Comparison of ENCODE assay signal across 31 mouse cellular contexts in genomic region chr10:23949508-23950005, GRCm38 (mm10). TPM values are rescaled to one million over a fixed set of nuclear protein-coding genes. Genes with fewer than 3 reads are reported as not detected.
DNase-seq lines count a peak whose midpoint lies in the region; ATAC-seq and TF ChIP-seq lines count a peak whose summit lies in the region.
"Had no signal": no experiment of that assay in that cellular context is flagged by ENCODE, and none has a peak within 500 bp of the region (broad histone marks: within the 10 kb centered on the region; RNA-seq: fewer than 3 reads in every experiment).

Gene Taar3, plus strand, starts transcription at chr10:23949558.

- no peak within 1 kb of the TSS for H3K27ac ChIP-seq in midbrain, embryonic 16.5 days (ENCODE audit: low read length)
- no peak within 1 kb of the TSS for H3K27ac ChIP-seq in midbrain, embryonic 13.5 days
- H3K27ac ChIP-seq: embryonic facial prominence, embryonic 13.5 days; forebrain, embryonic 13.5 days; hindbrain, embryonic 12.5 days; limb, embryonic 12.5 days; macrophage; midbrain, embryonic 10.5 days; stomach, postnatal 0 days had no signal

- H3K4me1 ChIP-seq in midbrain, embryonic 16.5 days (ENCODE audit: control insufficient read depth, insufficient read depth, low read length) = no peaks in the 10 kb centered on the region
- no peaks in the 10 kb centered on the region for H3K4me1 ChIP-seq in midbrain, embryonic 13.5 days (replicated peaks)
- H3K4me1 ChIP-seq: embryonic facial prominence, embryonic 13.5 days; hindbrain, embryonic 12.5 days; midbrain, embryonic 10.5 days had no signal

- no peaks in the 10 kb centered on the region for H3K36me3 ChIP-seq in midbrain, embryonic 16.5 days (ENCODE audit: control insufficient read depth, insufficient read depth, low read length)
- no peaks in the 10 kb centered on the region for H3K36me3 ChIP-seq in midbrain, embryonic 13.5 days
- H3K36me3 ChIP-seq: embryonic facial prominence, embryonic 13.5 days; heart, embryonic 12.5 days; hindbrain, embryonic 12.5 days; limb, embryonic 12.5 days; midbrain, embryonic 10.5 days had no signal

- H3K27me3 ChIP-seq in midbrain, embryonic 16.5 days (ENCODE audit: control insufficient read depth, insufficient read depth, low read depth, low read length) = no peaks in the 10 kb centered on the region
- H3K27me3 ChIP-seq in midbrain, embryonic 13.5 days = no peaks in the 10 kb centered on the region
- H3K27me3 ChIP-seq: embryonic facial prominence, embryonic 13.5 days; forebrain, embryonic 13.5 days; heart, embryonic 12.5 days; hindbrain, embryonic 12.5 days; limb, embryonic 12.5 days had no signal

- WGBS in midbrain, embryonic 16.5 days = 82% methylated on average over 16 of the region's 16 CpGs
- WGBS in midbrain, embryonic 13.5 days = 89% methylated on average over 16 of the region's 16 CpGs

- no peak within 1 kb of the TSS for H3K4me2 ChIP-seq in midbrain, embryonic 16.5 days (ENCODE audit: low read length)
- no peak within 1 kb of the TSS for H3K4me2 ChIP-seq in midbrain, embryonic 13.5 days (replicated peaks)
- H3K4me2 ChIP-seq: embryonic facial prominence, embryonic 13.5 days; forebrain, embryonic 13.5 days; heart, embryonic 12.5 days; hindbrain, embryonic 12.5 days; limb, embryonic 12.5 days; liver, embryonic 11.5 days had no signal

- peak; percentile 55 to 63 for DNase-seq in cerebellum, postnatal 10 days
- DNase-seq in cerebellum, postnatal 4 days (ENCODE audit: low spot score in 2 of 2) = no peak
- peak; percentile 8 to 11 for DNase-seq in frontal cortex, postnatal 36 days (ENCODE audit: low spot score in 2 of 2)
- no peak for DNase-seq in frontal cortex, postnatal 14 days (ENCODE audit: low spot score in 2 of 2)
- DNase-seq in brain, embryonic 14.5 days (ENCODE audit: low read depth) = peak; percentile 9
- no peak for DNase-seq in urinary bladder, postnatal 25 days (ENCODE audit: low spot score)
- DNase-seq: adrenal gland, postnatal 10 days; cerebellum, adult 9-11 months; embryo, embryonic 11 days; gastrocnemius, postnatal 10 days; heart, postnatal 10 days; kidney, adult 18-20 months; kidney, postnatal 10 days; liver, postnatal 0 days; thymus, adult 2 months had no signal

- no peak within 1 kb of the TSS for H3K9ac ChIP-seq in midbrain, embryonic 16.5 days (ENCODE audit: low read depth, low read length)
- no peak within 1 kb of the TSS for H3K9ac ChIP-seq in midbrain, embryonic 13.5 days (replicated peaks)
- H3K9ac ChIP-seq: embryonic facial prominence, embryonic 13.5 days; forebrain, embryonic 13.5 days; heart, embryonic 12.5 days; hindbrain, embryonic 12.5 days; limb, embryonic 12.5 days; liver, postnatal 0 days had no signal

- TF ChIP-seq CTCF in brain, embryonic 14.5 days (IDR thresholded peaks at IDR 0.05; ENCODE audit: borderline replicate concordance, extremely low read depth, insufficient read depth, insufficient read length) = no peak

- no peaks in the 10 kb centered on the region for H3K9me3 ChIP-seq in midbrain, embryonic 16.5 days (replicated peaks; ENCODE audit: control insufficient read depth, low read length, poor library complexity, severe bottlenecking)
- no peaks in the 10 kb centered on the region for H3K9me3 ChIP-seq in midbrain, embryonic 13.5 days
- H3K9me3 ChIP-seq: embryonic facial prominence, embryonic 13.5 days; forebrain, embryonic 13.5 days; heart, embryonic 12.5 days; hindbrain, embryonic 12.5 days; limb, embryonic 12.5 days; midbrain, embryonic 10.5 days had no signal

- 0 out of 2 replicates have a peak, but pooled peaks have one; percentile 25 for ATAC-seq in midbrain, embryonic 16.5 days
- ATAC-seq in midbrain, embryonic 13.5 days = no peak
- ATAC-seq: forebrain, embryonic 13.5 days; inflammation-experienced regulatory T-cells, adult 6 months; liver, postnatal 0 days; lung, postnatal 0 days had no signal

- H3K4me3 ChIP-seq in midbrain, embryonic 16.5 days (ENCODE audit: low read depth, low read length) = no peak within 1 kb of the TSS
- H3K4me3 ChIP-seq in midbrain, embryonic 13.5 days (replicated peaks) = no peak within 1 kb of the TSS
- H3K4me3 ChIP-seq: embryonic facial prominence, embryonic 13.5 days; erythroblast, embryonic 14.5 days; forebrain, embryonic 13.5 days; heart, embryonic 12.5 days; hindbrain, embryonic 12.5 days; limb, embryonic 12.5 days; midbrain, embryonic 10.5 days had no signal

- TF ChIP-seq POLR2A in brain, embryonic 14.5 days (IDR thresholded peaks at IDR 0.05; ENCODE audit: borderline replicate concordance, extremely low read depth, insufficient read depth, insufficient read length, poor library complexity, severe bottlenecking) = no peak

RNA-seq across cellular contexts. Expression of gene Taar3, which starts in this region (rescaled TPM):
- polyA plus RNA-seq in midbrain, embryonic 16.5 days (2015; fragmentation: Nextera tagmentation; extraction: Ambion mirVana) = not detected in 2 replicates
- polyA plus RNA-seq in midbrain, embryonic 13.5 days (2015; fragmentation: Nextera tagmentation; extraction: Ambion mirVana) = not detected in 2 replicates
- not detected in 2 replicates for polyA plus RNA-seq in brain, embryonic 14.5 days (2012; rRNA removed)
- polyA plus RNA-seq: embryonic facial prominence, embryonic 13.5 days; erythroblast, embryonic 14.5 days; forebrain, embryonic 13.5 days; heart, embryonic 12.5 days; hindbrain, embryonic 12.5 days; inflammation-experienced regulatory T-cells, adult 6 months; limb, embryonic 12.5 days; liver, embryonic 11.5 days; liver, postnatal 0 days; lung, postnatal 0 days; macrophage; midbrain, embryonic 10.5 days; neural tube, embryonic 11.5 days; small intestine, adult 2 months; stomach, postnatal 0 days; thymus, adult 2 months had no signal

Comparison
In these comparisons a context has a peak if more than half of its experiments do, and no peak if none do; other contexts are left out.
1. DNase-seq: peak in cerebellum, postnatal 10 days (2 of 2) and frontal cortex, postnatal 36 days (2 of 2); none in cerebellum, postnatal 4 days (0 of 2), frontal cortex, postnatal 14 days (0 of 2) and urinary bladder, postnatal 25 days (single experiment).
2. Peak in ATAC-seq in midbrain, embryonic 16.5 days; RNA of the gene not detected or under 1 TPM.
3. Peak in DNase-seq in brain, embryonic 14.5 days; RNA of the gene not detected or under 1 TPM.